Mouse (Mus musculus) stomach, embryonic 16.5 days (tissue): ENCODE data around the gene Pabpn1l. TPM values are rescaled to one million over a fixed set of nuclear protein-coding genes. Genes with fewer than 3 reads are reported as not detected.

ENCODE experiments used
- ATAC-seq: fragments of 200-750 bp; cut with Nextera tagmentation; 2 replicates; pipeline ENCODE4 v1.8.0; 2017; ENCODE audit warnings: moderate number of reproducible peaks, moderate TSS enrichment; ENCODE audit not compliant: insufficient read depth, low FRiP score
- H3K27ac ChIP-seq: fragments of 300-500 bp; sonication (generic); 2 replicates; pipeline ENCODE4 v1.5.1; 2014; ENCODE audit warnings: low read length
- H3K27me3 ChIP-seq: fragments of 300-500 bp; sonication (generic); 2 replicates; pipeline ENCODE4 v1.6.1; 2014; ENCODE audit warnings: low read length, control low read depth, mixed read lengths; ENCODE audit not compliant: control insufficient read depth, insufficient read depth
- H3K36me3 ChIP-seq: fragments of 300-500 bp; sonication (generic); 2 replicates; pipeline ENCODE4 v1.6.1; 2014; ENCODE audit warnings: low read length; ENCODE audit not compliant: control insufficient read depth, insufficient read depth
- H3K4me1 ChIP-seq: fragments of 300-500 bp; sonication (generic); 2 replicates; pipeline ENCODE4 v1.6.1; 2014; ENCODE audit warnings: low read length, control low read depth, mixed read lengths; ENCODE audit not compliant: control insufficient read depth, insufficient read depth
- H3K4me2 ChIP-seq: fragments of 300-500 bp; sonication (generic); 2 replicates; pipeline ENCODE4 v1.6.1; 2014; ENCODE audit warnings: low read depth, low read length, mixed read lengths
- H3K4me3 ChIP-seq: fragments of 300-500 bp; sonication (generic); replicated peaks from 2 replicates; pipeline ENCODE4 v1.5.1; 2014; ENCODE audit warnings: mild to moderate bottlenecking, low read length
- H3K9ac ChIP-seq: fragments of 300-500 bp; sonication (generic); 2 replicates; pipeline ENCODE4 v1.6.1; 2014; ENCODE audit warnings: low read length
- H3K9me3 ChIP-seq: fragments of 300-500 bp; sonication (generic); replicated peaks from 2 replicates; pipeline ENCODE4 v1.6.1; 2016; ENCODE audit warnings: low read length, control low read depth; ENCODE audit not compliant: control insufficient read depth
- WGBS: fragments of 180-500 bp; shearing (Covaris S2); extraction: QIAGEN DNeasy Blood & Tissue Kit; methylation state at CpG from one replicate; pipeline ENCODE4 v1.1.7; 2014; 5-methylcytosine and 5-hydroxymethylcytosine counted together
- polyA plus RNA-seq: library from polyadenylated mRNA; unstranded; fragments of >200 nt; fragmentation: Nextera tagmentation; extraction: Ambion mirVana; gene quantifications from 2 replicates; pipeline ENCODE4 v1.2.1, GENCODE M21; 2015

The Pabpn1l gene
- polyA plus RNA-seq, 1 experiment from 2014 or later: not detected

DNA sequence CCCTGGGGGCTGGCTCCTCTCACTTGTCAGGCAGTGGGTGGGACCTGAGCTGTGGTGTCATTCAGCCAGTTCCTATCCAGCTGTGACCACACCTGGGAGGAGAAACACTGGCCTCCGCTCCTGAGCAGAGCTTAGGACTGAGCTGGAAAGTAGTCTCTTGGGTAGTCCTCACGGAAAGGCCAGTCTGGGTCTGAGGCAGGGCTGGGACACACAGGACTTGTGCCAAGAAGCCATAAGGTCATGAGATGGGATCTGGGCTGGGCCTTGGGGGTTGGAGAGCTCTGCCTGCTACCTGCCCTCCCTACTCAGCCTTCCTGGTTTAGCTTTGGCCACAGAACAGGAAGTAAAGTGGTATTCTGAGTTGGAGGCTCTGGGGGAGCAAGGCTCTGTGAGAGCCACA is 4.4 kb upstream of the Pabpn1l start:
- H3K9ac ChIP-seq: no peak overlapping the region

GRCm38 (mm10) chr8:122625811-122626210 is 3.3 kb upstream of the Pabpn1l start:
- Histone ChIP-seq H3K27me3 (no peaks in the 10 kb centered on the region), H3K4me2 (no peak overlapping the region), H3K27ac (no peak overlapping the region), H3K9me3 (no peaks in the 10 kb centered on the region), H3K4me1 (no peaks in the 10 kb centered on the region), H3K36me3 (no peaks in the 10 kb centered on the region), H3K4me3 (no peak overlapping the region), H3K9ac (no peak overlapping the region)
- no peak for ATAC-seq
- 75% methylated on average over 9 of the region's 9 CpGs for WGBS

More for the DNA sequence above, 4.4 kb upstream of the Pabpn1l start:
- no peak for ATAC-seq
- Histone ChIP-seq H3K4me3 (no peak overlapping the region), H3K9me3 (no peaks in the 10 kb centered on the region), H3K36me3 (no peaks in the 10 kb centered on the region), H3K27ac (no peak overlapping the region), H3K27me3 (no peaks in the 10 kb centered on the region), H3K4me2 (no peak overlapping the region), H3K4me1 (no peaks in the 10 kb centered on the region)
- WGBS: 74% methylated on average over 2 of the region's 2 CpGs

GRCm38 (mm10) chr8:122624653-122625052 is 2.1 kb upstream of the Pabpn1l start:
- Histone ChIP-seq H3K27me3 (no peaks in the 10 kb centered on the region), H3K9ac (no peak overlapping the region), H3K27ac (no peak overlapping the region), H3K9me3 (no peaks in the 10 kb centered on the region), H3K4me1 (no peaks in the 10 kb centered on the region; the same call in 1 of the 2 replicates), H3K36me3 (no peaks in the 10 kb centered on the region), H3K4me3 (no peak overlapping the region), H3K4me2 (no peak overlapping the region)
- 69% methylated on average over 5 of the region's 5 CpGs for WGBS
- ATAC-seq: no peak

- WGBS: 89% methylated on average over 17 of the region's 17 CpGs
- Histone ChIP-seq H3K4me1 (no peaks in the 10 kb centered on the region; the same call in 1 of the 2 replicates), H3K27ac (no peak overlapping the region), H3K9ac (no peak overlapping the region), H3K4me2 (no peak overlapping the region), H3K27me3 (no peaks in the 10 kb centered on the region), H3K4me3 (no peak overlapping the region), H3K36me3 (no peaks in the 10 kb centered on the region), H3K9me3 (no peaks in the 10 kb centered on the region)
- no peak for ATAC-seq
Measured at GRCm38 (mm10) chr8:122623844-122624642, 1.5 kb upstream of the Pabpn1l start.

- Histone ChIP-seq H3K36me3 (no peaks in the 10 kb centered on the region), H3K4me1 (peaks cover 10% of the 10 kb centered on the region; the same call in 1 of the 2 replicates), H3K4me2 (no peak overlapping the region), H3K9ac (no peak overlapping the region), H3K9me3 (no peaks in the 10 kb centered on the region), H3K4me3 (no peak overlapping the region), H3K27me3 (no peaks in the 10 kb centered on the region), H3K27ac (no peak overlapping the region)
- ATAC-seq: no peak
- 31% methylated on average over 5 of the region's 5 CpGs for WGBS
Measured at GRCm38 (mm10) chr8:122620446-122620845, 2.1 kb downstream of the Pabpn1l start.

DNA sequence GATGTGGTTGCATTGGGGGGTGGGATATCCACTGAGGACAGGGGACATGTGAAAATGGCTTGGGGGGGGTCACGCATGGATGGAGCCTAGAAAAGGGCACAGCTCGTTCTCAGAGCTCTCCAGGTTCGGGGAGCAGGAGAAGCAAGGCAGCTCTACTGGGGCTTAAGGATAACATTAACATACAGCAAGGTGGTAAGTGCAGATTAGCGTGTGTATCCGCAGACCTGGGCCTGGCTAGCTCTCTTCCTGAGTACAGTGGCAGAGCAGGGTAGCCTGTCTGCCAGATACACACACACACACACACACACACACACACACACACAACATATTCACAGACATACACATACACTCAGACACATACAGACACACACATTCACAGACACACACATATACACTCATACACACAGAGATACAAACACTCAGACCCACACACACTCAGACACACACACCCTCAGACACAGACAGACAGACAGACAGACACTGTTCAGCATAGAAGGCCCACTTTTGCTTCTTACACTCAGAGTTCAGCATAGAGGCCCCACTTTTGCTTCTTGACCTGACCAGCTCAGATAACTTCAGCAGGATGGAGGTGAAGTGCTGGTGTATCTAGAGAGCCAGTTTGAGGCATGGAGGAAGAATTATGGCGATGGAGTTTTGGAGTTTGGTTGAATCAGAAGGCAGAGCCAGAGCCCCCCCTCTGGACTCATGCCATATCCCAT is 3.7 kb downstream of the Pabpn1l start:
- Histone ChIP-seq H3K4me1 (peaks cover 10% of the 10 kb centered on the region; the same call in 1 of the 2 replicates), H3K9ac (no peak overlapping the region), H3K36me3 (no peaks in the 10 kb centered on the region), H3K27ac (no peak overlapping the region), H3K9me3 (no peaks in the 10 kb centered on the region), H3K4me2 (no peak overlapping the region), H3K4me3 (no peak overlapping the region), H3K27me3 (no peaks in the 10 kb centered on the region)
- ATAC-seq: no peak
- WGBS: 80% methylated on average over 6 of the region's 6 CpGs

GRCm38 (mm10) chr8:122617947-122618546 is 4.5 kb downstream of the Pabpn1l start:
- ATAC-seq: no peak
- Histone ChIP-seq H3K4me3 (no peak overlapping the region), H3K9me3 (no peaks in the 10 kb centered on the region), H3K36me3 (no peaks in the 10 kb centered on the region), H3K4me1 (peaks cover 10% of the 10 kb centered on the region; the same call in 1 of the 2 replicates), H3K27me3 (no peaks in the 10 kb centered on the region), H3K4me2 (no peak overlapping the region), H3K9ac (0 out of 2 replicates have a peak overlapping the region, but pooled peaks have one; percentile 3), H3K27ac (no peak overlapping the region)
- 25% methylated on average over 5 of the region's 7 CpGs for WGBS

GRCm38 (mm10) chr8:122616181-122616905 is 6.2 kb downstream of the Pabpn1l start:
- Histone ChIP-seq H3K4me3 (no peak overlapping the region), H3K27me3 (no peaks in the 10 kb centered on the region), H3K4me1 (peaks cover 15% of the 10 kb centered on the region; the same call in 1 of the 2 replicates), H3K9ac (no peak overlapping the region), H3K4me2 (no peak overlapping the region), H3K36me3 (no peaks in the 10 kb centered on the region), H3K9me3 (no peaks in the 10 kb centered on the region), H3K27ac (peak overlapping the region; percentile 37; the same call in 1 of the 2 replicates)
- WGBS: 50% methylated on average over 9 of the region's 9 CpGs
- ATAC-seq: no peak
